Mouse (Mus musculus): ENCODE measurements around the gene Cldn34d.

The Cldn34d gene

GRCm38 (mm10) chrX:76602824-76603223 lies at the start of gene Cldn34d:
TSS of gene Cldn34d (minus strand) at chrX:76602924.
- DNase-seq (ENCODE audit: low spot score) = no peak

GRCm38 (mm10) chrX:76598459-76599206 lies 4.1 kb downstream of the Cldn34d start:
- no peak for DNase-seq (ENCODE audit: low spot score)

Measured in ovary, postnatal 36 days (tissue).